Mouse (Mus musculus): ENCODE measurements around the gene Specc1l.
"Not testable (repeated sequence)": the region's sequence is repeated elsewhere in the genome, so short reads cannot be mapped to it uniquely, and the experiment has no call there.

Specc1l gene

DNA sequence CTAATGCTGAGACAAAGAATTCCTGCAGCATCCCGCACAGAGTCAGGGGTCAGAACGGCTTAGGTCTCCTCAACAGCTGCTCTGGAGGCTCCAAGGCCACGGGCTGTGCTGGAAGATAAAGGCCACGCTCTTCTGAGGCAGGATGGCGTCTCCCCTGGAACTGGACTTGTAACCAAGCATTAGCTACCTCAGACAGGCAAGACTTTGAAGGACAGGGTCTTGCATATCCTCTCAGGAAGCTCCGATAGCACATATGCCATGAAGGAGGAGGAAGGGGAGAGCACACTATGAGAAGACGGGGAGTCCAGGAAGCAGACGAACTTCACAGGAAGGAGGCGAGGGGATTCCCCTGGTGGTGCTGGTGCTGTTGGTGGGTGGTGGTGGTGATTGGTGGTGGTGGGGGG, 142.0 kb downstream of the Specc1l start:
- DNase-seq (ENCODE audit: extremely low spot score), result not testable (repeated sequence)

DNA sequence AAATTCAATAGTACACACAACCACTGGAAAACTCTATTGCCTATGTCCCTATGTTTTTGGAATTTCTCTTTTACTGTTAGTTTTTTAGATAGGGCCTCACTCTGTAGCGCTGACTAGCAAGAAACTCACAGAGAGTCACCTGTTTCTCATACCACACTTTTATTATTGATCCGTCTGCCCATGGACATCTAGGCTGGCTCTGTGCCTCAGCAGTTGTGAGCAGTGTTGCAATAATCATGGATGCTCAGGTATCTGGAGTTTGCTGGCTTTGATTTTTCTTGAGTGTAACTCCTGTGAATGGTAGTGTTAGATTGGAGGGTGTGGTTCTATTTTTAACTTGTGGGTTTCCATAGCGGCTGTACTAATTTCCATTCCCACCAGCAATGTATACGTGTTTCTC, 143.5 kb downstream of the Specc1l start:
- DNase-seq (ENCODE audit: extremely low spot score), result no peak

Measured in embryo, embryonic 9.5 days (tissue).